Comparison of ENCODE assay signal across 16 mouse cellular contexts in genomic region chr15:74145450-74146259, GRCm38 (mm10).
DNase-seq lines count a peak whose midpoint lies in the region; ATAC-seq and TF ChIP-seq lines count a peak whose summit lies in the region.
"Had no signal": no experiment of that assay in that cellular context is flagged by ENCODE, and none has a peak within 500 bp of the region (broad histone marks: within the 10 kb centered on the region; RNA-seq: fewer than 3 reads in every experiment).

No protein-coding gene starts in this region.

- peaks cover 7% of the 10 kb centered on the region for H3K4me1 ChIP-seq in heart, embryonic 13.5 days
- H3K4me1 ChIP-seq in forebrain, embryonic 16.5 days (replicated peaks; ENCODE audit: control insufficient read depth, insufficient read depth, low read length) = peaks cover 19% of the 10 kb centered on the region
- peaks cover 15% of the 10 kb centered on the region for H3K4me1 ChIP-seq in midbrain, embryonic 15.5 days
- H3K4me1 ChIP-seq in lung, postnatal 0 days (ENCODE audit: insufficient read depth, low read depth, low read length) = no peaks in the 10 kb centered on the region
- H3K4me1 ChIP-seq: heart, embryonic 15.5 days had no signal

- DNase-seq in heart, postnatal 36 days = no peak
- peak; percentile 31 for DNase-seq in R1 (ENCODE audit: low read depth, low spot score)
- DNase-seq in frontal cortex, postnatal 10 days (ENCODE audit: low spot score in 2 of 2) = no peak
- DNase-seq in lung, postnatal 0 days (ENCODE audit: low spot score) = no peak
- no peak for DNase-seq in B cell, adult 2 months
- DNase-seq: cerebellum, adult 18-20 months; kidney, adult 8-10 months; kidney, postnatal 36 days; lung, embryonic 14.5 days; thymus, adult 2 months had no signal

- H3K9me3 ChIP-seq in heart, embryonic 13.5 days = no peaks in the 10 kb centered on the region
- no peaks in the 10 kb centered on the region for H3K9me3 ChIP-seq in forebrain, embryonic 16.5 days (ENCODE audit: control insufficient read depth, low read length)
- H3K9me3 ChIP-seq in midbrain, embryonic 15.5 days = no peaks in the 10 kb centered on the region
- no peaks in the 10 kb centered on the region for H3K9me3 ChIP-seq in lung, postnatal 0 days (ENCODE audit: low read length)
- H3K9me3 ChIP-seq: heart, embryonic 15.5 days had no signal

- no peak for TF ChIP-seq CTCF in lung, postnatal 0 days (IDR thresholded peaks at IDR 0.05)

- H3K27me3 ChIP-seq in heart, embryonic 13.5 days (replicated peaks) = peaks cover 17% of the 10 kb centered on the region; the same call in 1 of the 2 replicates
- no peaks in the 10 kb centered on the region for H3K27me3 ChIP-seq in forebrain, embryonic 16.5 days (replicated peaks; ENCODE audit: control insufficient read depth, insufficient read depth, low read length)
- no peaks in the 10 kb centered on the region for H3K27me3 ChIP-seq in midbrain, embryonic 15.5 days (replicated peaks)
- no peaks in the 10 kb centered on the region for H3K27me3 ChIP-seq in lung, postnatal 0 days (replicated peaks; ENCODE audit: insufficient read depth, low read length)
- H3K27me3 ChIP-seq: CH12.LX had no signal

- no peaks in the 10 kb centered on the region for H3K36me3 ChIP-seq in heart, embryonic 13.5 days
- no peaks in the 10 kb centered on the region for H3K36me3 ChIP-seq in forebrain, embryonic 16.5 days (ENCODE audit: control insufficient read depth, insufficient read depth)
- no peaks in the 10 kb centered on the region for H3K36me3 ChIP-seq in midbrain, embryonic 15.5 days (replicated peaks)
- no peaks in the 10 kb centered on the region for H3K36me3 ChIP-seq in lung, postnatal 0 days (ENCODE audit: insufficient read depth, low read length)
- H3K36me3 ChIP-seq: heart, embryonic 15.5 days had no signal

- H3K27ac ChIP-seq in heart, embryonic 13.5 days (replicated peaks) = no peak overlapping the region
- peak overlapping the region; percentile 23; the same call in 1 of the 2 replicates for H3K27ac ChIP-seq in forebrain, embryonic 16.5 days (ENCODE audit: low read length)
- no peak overlapping the region for H3K27ac ChIP-seq in midbrain, embryonic 15.5 days
- no peak overlapping the region for H3K27ac ChIP-seq in lung, postnatal 0 days (ENCODE audit: low read length)
- H3K27ac ChIP-seq: heart, embryonic 15.5 days had no signal

- ATAC-seq in heart, embryonic 13.5 days (ENCODE audit: extremely low read depth, insufficient number of reproducible peaks, low FRiP score, low TSS enrichment) = peak; percentile 35; the same call in 1 of the 2 replicates
- peak; percentile 58 for ATAC-seq in forebrain, embryonic 16.5 days
- ATAC-seq in midbrain, embryonic 15.5 days (replicated peaks) = peak; percentile 57
- no peak for ATAC-seq in lung, postnatal 0 days

- no peak overlapping the region for H3K4me2 ChIP-seq in heart, embryonic 13.5 days
- peak overlapping the region; percentile 7; the same call in 1 of the 2 replicates for H3K4me2 ChIP-seq in forebrain, embryonic 16.5 days (ENCODE audit: low read length)
- no peak overlapping the region for H3K4me2 ChIP-seq in midbrain, embryonic 15.5 days
- no peak overlapping the region for H3K4me2 ChIP-seq in lung, postnatal 0 days (replicated peaks; ENCODE audit: low read depth, low read length)
- H3K4me2 ChIP-seq: heart, embryonic 15.5 days; liver, embryonic 11.5 days; lung, embryonic 14.5 days had no signal

- WGBS in heart, embryonic 13.5 days = 12% methylated on average over 9 of the region's 9 CpGs
- WGBS in forebrain, embryonic 16.5 days = 5% methylated on average over 9 of the region's 9 CpGs
- 13% methylated on average over 9 of the region's 9 CpGs for WGBS in midbrain, embryonic 15.5 days
- WGBS in lung, postnatal 0 days = 16% methylated on average over 9 of the region's 9 CpGs

- no peak for TF ChIP-seq EP300 in lung, postnatal 0 days (IDR thresholded peaks at IDR 0.05)

- intact Hi-C loops in heart, postnatal 36 days (cut with DNase I) = no loop called here

- no peak overlapping the region for H3K9ac ChIP-seq in heart, embryonic 13.5 days
- peak overlapping the region; percentile 29; the same call in 1 of the 2 replicates for H3K9ac ChIP-seq in forebrain, embryonic 16.5 days (replicated peaks; ENCODE audit: low read depth, low read length)
- no peak overlapping the region for H3K9ac ChIP-seq in midbrain, embryonic 15.5 days
- no peak overlapping the region for H3K9ac ChIP-seq in lung, postnatal 0 days (replicated peaks; ENCODE audit: low read depth)
- H3K9ac ChIP-seq: heart, embryonic 15.5 days; lung, embryonic 14.5 days had no signal

- no peak overlapping the region for H3K4me3 ChIP-seq in heart, embryonic 13.5 days
- H3K4me3 ChIP-seq in forebrain, embryonic 16.5 days (replicated peaks; ENCODE audit: low read length) = no peak overlapping the region
- no peak overlapping the region for H3K4me3 ChIP-seq in midbrain, embryonic 15.5 days
- H3K4me3 ChIP-seq in lung, postnatal 0 days (ENCODE audit: low read depth, low read length) = no peak overlapping the region
- H3K4me3 ChIP-seq: heart, embryonic 15.5 days had no signal
